Mouse (Mus musculus): ENCODE measurements around the gene 4932438A13Rik.

4932438A13Rik gene

DNA sequence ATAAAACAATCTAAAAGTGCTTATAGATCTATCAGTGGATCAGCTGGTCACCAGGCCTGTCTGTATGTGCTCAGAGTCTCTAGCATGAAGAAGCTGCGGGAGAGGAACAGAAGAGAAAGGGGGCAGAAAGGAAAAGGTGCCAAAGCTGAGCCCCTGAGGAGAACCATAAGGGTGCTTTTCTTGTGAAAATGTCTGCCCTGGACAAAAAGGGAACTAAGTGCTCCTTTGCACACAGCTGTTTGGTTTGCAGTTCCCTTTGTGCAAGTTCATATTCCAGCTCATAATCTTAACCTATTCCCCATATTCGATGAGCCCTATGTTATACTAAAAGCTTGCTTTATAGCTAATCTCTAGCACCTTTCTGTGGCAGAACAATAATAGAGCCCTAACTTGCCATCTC, 175.1 kb downstream of the 4932438A13Rik start:
- no peak overlapping the region for H3K4me3 ChIP-seq (replicated peaks; ENCODE audit: low read length)
- H3K36me3 ChIP-seq (ENCODE audit: insufficient read depth, low read length), result peaks cover 32% of the 10 kb centered on the region
- no peaks in the 10 kb centered on the region for H3K4me1 ChIP-seq (replicated peaks; ENCODE audit: low read depth, low read length)
- TF ChIP-seq NANOG (IDR thresholded peaks at IDR 0.05; ENCODE audit: borderline replicate concordance, low read length), result no peak
- no peaks in the 10 kb centered on the region for H3K27me3 ChIP-seq (ENCODE audit: insufficient read depth, low read length)
- no peaks in the 10 kb centered on the region for H3K9me3 ChIP-seq (ENCODE audit: low read length)

GRCm38 (mm10) chr3:37039811-37040210, 176.9 kb downstream of the 4932438A13Rik start:
- Histone ChIP-seq H3K4me3 (replicated peaks; ENCODE audit: low read length) (no peak overlapping the region), H3K27me3 (ENCODE audit: insufficient read depth, low read length) (no peaks in the 10 kb centered on the region), H3K9me3 (ENCODE audit: low read length) (no peaks in the 10 kb centered on the region), H3K36me3 (ENCODE audit: insufficient read depth, low read length) (peaks cover 36% of the 10 kb centered on the region), H3K4me1 (replicated peaks; ENCODE audit: low read depth, low read length) (no peaks in the 10 kb centered on the region)
- no peak for TF ChIP-seq POU5F1 (IDR thresholded peaks at IDR 0.05; ENCODE audit: borderline replicate concordance, low read length)
- TF ChIP-seq CTCF (conservative IDR thresholded peaks at IDR 0.05; ENCODE audit: low read length), result no peak
- TF ChIP-seq NANOG (IDR thresholded peaks at IDR 0.05; ENCODE audit: borderline replicate concordance, low read length), result no peak

- H3K36me3 ChIP-seq (ENCODE audit: insufficient read depth, low read length), result peaks cover 8% of the 10 kb centered on the region
- no peak overlapping the region for H3K4me3 ChIP-seq (replicated peaks; ENCODE audit: low read length)
- no peaks in the 10 kb centered on the region for H3K4me1 ChIP-seq (replicated peaks; ENCODE audit: low read depth, low read length)
- no peak for TF ChIP-seq NANOG (IDR thresholded peaks at IDR 0.05; ENCODE audit: borderline replicate concordance, low read length)
- TF ChIP-seq POU5F1 (IDR thresholded peaks at IDR 0.05; ENCODE audit: borderline replicate concordance, low read length), result no peak
- no peak for TF ChIP-seq CTCF (conservative IDR thresholded peaks at IDR 0.05; ENCODE audit: low read length)
- H3K9me3 ChIP-seq (ENCODE audit: low read length), result no peaks in the 10 kb centered on the region
- no peaks in the 10 kb centered on the region for H3K27me3 ChIP-seq (ENCODE audit: insufficient read depth, low read length)
These were observed 188.6 kb downstream of the 4932438A13Rik start for GRCm38 (mm10) chr3:37051491-37051890.

GRCm38 (mm10) chr3:37063406-37063805, 200.5 kb downstream of the 4932438A13Rik start, which contains the start of gene Adad1:
Adad1 (plus strand) TSS chr3:37063527.
- H3K36me3 ChIP-seq (ENCODE audit: insufficient read depth, low read length), result no peaks in the 10 kb centered on the region
- H3K4me3 ChIP-seq (replicated peaks; ENCODE audit: low read length), result peak within 1 kb of the TSS; percentile 60
- H3K9me3 ChIP-seq (ENCODE audit: low read length), result peaks cover 18% of the 10 kb centered on the region
- H3K4me1 ChIP-seq (replicated peaks; ENCODE audit: low read depth, low read length), result no peaks in the 10 kb centered on the region
- peaks cover 26% of the 10 kb centered on the region for H3K27me3 ChIP-seq (ENCODE audit: insufficient read depth, low read length)
- TF ChIP-seq POU5F1 (IDR thresholded peaks at IDR 0.05; ENCODE audit: borderline replicate concordance, low read length) (no peak), NANOG (IDR thresholded peaks at IDR 0.05; ENCODE audit: borderline replicate concordance, low read length) (no peak), CTCF (conservative IDR thresholded peaks at IDR 0.05; ENCODE audit: low read length) (no peak)

- no peak for TF ChIP-seq NANOG (IDR thresholded peaks at IDR 0.05; ENCODE audit: borderline replicate concordance, low read length)
- no peak for TF ChIP-seq CTCF (conservative IDR thresholded peaks at IDR 0.05; ENCODE audit: low read length)
- TF ChIP-seq POU5F1 (IDR thresholded peaks at IDR 0.05; ENCODE audit: borderline replicate concordance, low read length), result no peak
- Histone ChIP-seq H3K27me3 (ENCODE audit: insufficient read depth, low read length) (no peaks in the 10 kb centered on the region), H3K9me3 (ENCODE audit: low read length) (no peaks in the 10 kb centered on the region), H3K4me1 (replicated peaks; ENCODE audit: low read depth, low read length) (no peaks in the 10 kb centered on the region), H3K4me3 (replicated peaks; ENCODE audit: low read length) (no peak overlapping the region), H3K36me3 (ENCODE audit: insufficient read depth, low read length) (no peaks in the 10 kb centered on the region)
These were observed 210.3 kb downstream of the 4932438A13Rik start for GRCm38 (mm10) chr3:37073211-37073610.

GRCm38 (mm10) chr3:37084860-37085259, 222.0 kb downstream of the 4932438A13Rik start:
- H3K27me3 ChIP-seq (ENCODE audit: insufficient read depth, low read length), result no peaks in the 10 kb centered on the region
- H3K4me3 ChIP-seq (replicated peaks; ENCODE audit: low read length), result no peak overlapping the region
- no peaks in the 10 kb centered on the region for H3K9me3 ChIP-seq (ENCODE audit: low read length)
- TF ChIP-seq CTCF (conservative IDR thresholded peaks at IDR 0.05; ENCODE audit: low read length) (no peak), NANOG (IDR thresholded peaks at IDR 0.05; ENCODE audit: borderline replicate concordance, low read length) (no peak), POU5F1 (IDR thresholded peaks at IDR 0.05; ENCODE audit: borderline replicate concordance, low read length) (no peak)
- no peaks in the 10 kb centered on the region for H3K36me3 ChIP-seq (ENCODE audit: insufficient read depth, low read length)
- H3K4me1 ChIP-seq (replicated peaks; ENCODE audit: low read depth, low read length), result no peaks in the 10 kb centered on the region

DNA sequence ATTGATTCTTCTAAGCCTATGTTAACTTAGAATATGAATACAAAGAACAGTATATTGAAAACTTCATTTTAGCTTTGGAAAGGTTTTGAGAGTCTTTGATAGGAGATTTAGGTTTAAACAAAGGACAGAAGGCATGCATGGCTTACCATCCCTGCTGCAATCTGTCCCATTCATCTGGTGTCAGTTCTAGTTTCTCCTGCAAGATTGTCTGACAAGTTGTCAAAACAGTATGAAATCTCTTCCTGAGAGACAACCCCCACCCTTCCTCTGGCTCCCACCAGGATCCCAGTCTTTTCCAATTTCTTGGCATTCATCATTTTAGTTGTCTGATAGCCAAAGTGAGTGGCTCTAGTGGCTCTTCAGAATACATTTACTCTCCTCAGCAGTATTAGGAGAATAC, 227.8 kb downstream of the 4932438A13Rik start:
- Histone ChIP-seq H3K4me3 (replicated peaks; ENCODE audit: low read length) (no peak overlapping the region), H3K9me3 (ENCODE audit: low read length) (0 out of 2 replicates have a peak, but pooled peaks cover 3% of the 10 kb centered on the region), H3K4me1 (replicated peaks; ENCODE audit: low read depth, low read length) (no peaks in the 10 kb centered on the region), H3K27me3 (ENCODE audit: insufficient read depth, low read length) (no peaks in the 10 kb centered on the region), H3K36me3 (ENCODE audit: insufficient read depth, low read length) (no peaks in the 10 kb centered on the region)
- no peak for TF ChIP-seq POU5F1 (IDR thresholded peaks at IDR 0.05; ENCODE audit: borderline replicate concordance, low read length)
